Mouse (Mus musculus): Measurements from ENCODE around the gene Bend6. TPM values are rescaled to one million over a fixed set of nuclear protein-coding genes. Genes with fewer than 3 reads are reported as not detected.
A peak's percentile ranks its signal among the peaks of the same experiment; 100 is the strongest.

Gene Bend6
- polyA plus RNA-seq, 1 experiment from 2014 or later = 0.32 TPM

- peaks cover 6% of the 10 kb centered on the region for H3K4me1 ChIP-seq (replicated peaks; ENCODE audit: insufficient read depth, low read length)
- H3K36me3 ChIP-seq (ENCODE audit: insufficient read depth, low read length) = no peaks in the 10 kb centered on the region
- peaks cover 15% of the 10 kb centered on the region for H3K27me3 ChIP-seq (ENCODE audit: insufficient read depth, low read length)
- no peak for TF ChIP-seq CTCF (IDR thresholded peaks at IDR 0.05; ENCODE audit: low read depth)
- DNase-seq (ENCODE audit: low spot score) (no peak), ATAC-seq (replicated peaks; ENCODE audit: low FRiP score, low read depth) (no peak)
- 49% methylated on average over 8 of the region's 8 CpGs for WGBS
- H3K27ac ChIP-seq = no peak overlapping the region
- H3K9ac ChIP-seq (ENCODE audit: low read depth, low read length) = no peak overlapping the region
- H3K4me2 ChIP-seq (ENCODE audit: low read length) = no peak overlapping the region
- H3K4me3 ChIP-seq (replicated peaks; ENCODE audit: low read depth, low read length) = no peak overlapping the region
- H3K9me3 ChIP-seq (replicated peaks; ENCODE audit: low read length) = no peaks in the 10 kb centered on the region
Measured at GRCm38 (mm10) chr1:33911589-33911988, 4.0 kb upstream of the Bend6 start.

GRCm38 (mm10) chr1:33908191-33908962, 761 bp upstream of the Bend6 start, which contains the start of gene Dst:
Gene Dst (plus strand): TSS chr1:33908225.
- Histone ChIP-seq H3K9me3 (replicated peaks; ENCODE audit: low read length) (no peaks in the 10 kb centered on the region), H3K27ac (no peak within 1 kb of the TSS), H3K9ac (ENCODE audit: low read depth, low read length) (peak within 1 kb of the TSS; percentile 47), H3K36me3 (ENCODE audit: insufficient read depth, low read length) (no peaks in the 10 kb centered on the region), H3K4me1 (replicated peaks; ENCODE audit: insufficient read depth, low read length) (peaks cover 6% of the 10 kb centered on the region), H3K4me2 (ENCODE audit: low read length) (peak within 1 kb of the TSS; percentile 94), H3K27me3 (ENCODE audit: insufficient read depth, low read length) (peaks cover 18% of the 10 kb centered on the region), H3K4me3 (replicated peaks; ENCODE audit: low read depth, low read length) (peak within 1 kb of the TSS; percentile 64)
- DNase-seq (ENCODE audit: low spot score) (no peak), ATAC-seq (replicated peaks; ENCODE audit: low FRiP score, low read depth) (no peak)
- no peak for TF ChIP-seq CTCF (IDR thresholded peaks at IDR 0.05; ENCODE audit: low read depth)
- WGBS = 4% methylated on average over 40 of the region's 44 CpGs

- peak; percentile 30; the same call in 1 of the 2 replicates for TF ChIP-seq CTCF (IDR thresholded peaks at IDR 0.05; ENCODE audit: low read depth)
- Histone ChIP-seq H3K27me3 (ENCODE audit: insufficient read depth, low read length) (peaks cover 18% of the 10 kb centered on the region), H3K27ac (no peak overlapping the region), H3K9me3 (replicated peaks; ENCODE audit: low read length) (no peaks in the 10 kb centered on the region), H3K9ac (ENCODE audit: low read depth, low read length) (no peak overlapping the region), H3K4me2 (ENCODE audit: low read length) (peak overlapping the region; percentile 94), H3K36me3 (ENCODE audit: insufficient read depth, low read length) (no peaks in the 10 kb centered on the region), H3K4me1 (replicated peaks; ENCODE audit: insufficient read depth, low read length) (peaks cover 6% of the 10 kb centered on the region), H3K4me3 (replicated peaks; ENCODE audit: low read depth, low read length) (peak overlapping the region; percentile 64)
- DNase-seq (ENCODE audit: low spot score) = no peak
- WGBS = 4% methylated on average over 20 of the region's 20 CpGs
- ATAC-seq (replicated peaks; ENCODE audit: low FRiP score, low read depth) = peak; percentile 47; the same call in 1 of the 2 replicates
Measured at GRCm38 (mm10) chr1:33906927-33907326, 689 bp downstream of the Bend6 start.

- no peak for TF ChIP-seq CTCF (IDR thresholded peaks at IDR 0.05; ENCODE audit: low read depth)
- peaks cover 18% of the 10 kb centered on the region for H3K27me3 ChIP-seq (ENCODE audit: insufficient read depth, low read length)
- no peaks in the 10 kb centered on the region for H3K9me3 ChIP-seq (replicated peaks; ENCODE audit: low read length)
- no peak overlapping the region for H3K9ac ChIP-seq (ENCODE audit: low read depth, low read length)
- 45% methylated on average over 10 of the region's 10 CpGs for WGBS
- H3K36me3 ChIP-seq (ENCODE audit: insufficient read depth, low read length) = no peaks in the 10 kb centered on the region
- H3K4me2 ChIP-seq (ENCODE audit: low read length) = no peak overlapping the region
- ATAC-seq (replicated peaks; ENCODE audit: low FRiP score, low read depth) (no peak), DNase-seq (ENCODE audit: low spot score) (no peak)
- H3K4me1 ChIP-seq (replicated peaks; ENCODE audit: insufficient read depth, low read length) = peaks cover 6% of the 10 kb centered on the region
- no peak overlapping the region for H3K27ac ChIP-seq
- H3K4me3 ChIP-seq (replicated peaks; ENCODE audit: low read depth, low read length) = no peak overlapping the region
Measured at GRCm38 (mm10) chr1:33906216-33906615, 1.4 kb downstream of the Bend6 start.

GRCm38 (mm10) chr1:33903587-33903986, 4.0 kb downstream of the Bend6 start:
- no peaks in the 10 kb centered on the region for H3K36me3 ChIP-seq (ENCODE audit: insufficient read depth, low read length)
- no peak overlapping the region for H3K9ac ChIP-seq (ENCODE audit: low read depth, low read length)
- WGBS = 29% methylated on average over 9 of the region's 9 CpGs
- TF ChIP-seq CTCF (IDR thresholded peaks at IDR 0.05; ENCODE audit: low read depth) = no peak
- peaks cover 16% of the 10 kb centered on the region for H3K27me3 ChIP-seq (ENCODE audit: insufficient read depth, low read length)
- ATAC-seq (replicated peaks; ENCODE audit: low FRiP score, low read depth) (no peak), DNase-seq (ENCODE audit: low spot score) (no peak)
- H3K4me1 ChIP-seq (replicated peaks; ENCODE audit: insufficient read depth, low read length) = peaks cover 6% of the 10 kb centered on the region
- peak overlapping the region; percentile 23; the same call in 1 of the 2 replicates for H3K4me2 ChIP-seq (ENCODE audit: low read length)
- no peak overlapping the region for H3K4me3 ChIP-seq (replicated peaks; ENCODE audit: low read depth, low read length)
- no peak overlapping the region for H3K27ac ChIP-seq
- H3K9me3 ChIP-seq (replicated peaks; ENCODE audit: low read length) = no peaks in the 10 kb centered on the region

GRCm38 (mm10) chr1:33900175-33900574, 7.4 kb downstream of the Bend6 start:
- no peaks in the 10 kb centered on the region for H3K9me3 ChIP-seq (replicated peaks; ENCODE audit: low read length)
- no peak for TF ChIP-seq CTCF (IDR thresholded peaks at IDR 0.05; ENCODE audit: low read depth)
- no peaks in the 10 kb centered on the region for H3K36me3 ChIP-seq (ENCODE audit: insufficient read depth, low read length)
- ATAC-seq (replicated peaks; ENCODE audit: low FRiP score, low read depth) = no peak
- no peaks in the 10 kb centered on the region for H3K4me1 ChIP-seq (replicated peaks; ENCODE audit: insufficient read depth, low read length)
- H3K4me2 ChIP-seq (ENCODE audit: low read length) = no peak overlapping the region
- H3K4me3 ChIP-seq (replicated peaks; ENCODE audit: low read depth, low read length) = no peak overlapping the region
- WGBS = 74% methylated on average over 8 of the region's 8 CpGs
- no peak overlapping the region for H3K27ac ChIP-seq
- H3K27me3 ChIP-seq (ENCODE audit: insufficient read depth, low read length) = no peaks in the 10 kb centered on the region
- no peak for DNase-seq (ENCODE audit: low spot score)
- H3K9ac ChIP-seq (ENCODE audit: low read depth, low read length) = no peak overlapping the region

All from kidney, postnatal 0 days (tissue).